Mouse (Mus musculus) left cerebral cortex, adult 11 months (tissue): ENCODE measurements at regions not wholly inside any gene's neighbourhood (a gene's known extent, or its start where the extent isn't known, plus 50 kb on each side); places are given as distances from the start of the nearest gene placed in this dataset.

ENCODE experiments used
- DNase-seq: peaks from one replicate; pipeline ENCODE4 v3.0.0; 2022; ENCODE audit warnings: low spot score

DNA sequence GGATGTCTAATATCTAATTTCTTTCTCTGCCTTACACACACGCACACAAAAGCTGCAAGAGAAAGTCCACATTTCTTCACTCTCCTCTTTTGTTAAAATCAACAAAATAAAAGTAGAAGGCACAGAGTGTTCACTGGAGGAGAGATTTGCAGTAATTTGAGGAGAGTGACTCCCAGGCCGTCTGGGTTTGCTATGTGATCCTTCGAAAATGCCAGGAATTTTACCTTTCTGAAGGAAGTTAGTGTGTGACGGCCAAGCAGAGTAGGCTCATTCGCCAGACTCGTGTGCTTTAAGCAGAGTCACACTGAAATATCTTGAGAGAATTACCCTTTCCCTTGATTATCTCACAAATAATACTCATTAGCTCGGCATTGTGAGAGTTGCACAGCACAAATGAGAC is 216.0 kb downstream of the Rnd3 start:
- no peak for DNase-seq

DNA sequence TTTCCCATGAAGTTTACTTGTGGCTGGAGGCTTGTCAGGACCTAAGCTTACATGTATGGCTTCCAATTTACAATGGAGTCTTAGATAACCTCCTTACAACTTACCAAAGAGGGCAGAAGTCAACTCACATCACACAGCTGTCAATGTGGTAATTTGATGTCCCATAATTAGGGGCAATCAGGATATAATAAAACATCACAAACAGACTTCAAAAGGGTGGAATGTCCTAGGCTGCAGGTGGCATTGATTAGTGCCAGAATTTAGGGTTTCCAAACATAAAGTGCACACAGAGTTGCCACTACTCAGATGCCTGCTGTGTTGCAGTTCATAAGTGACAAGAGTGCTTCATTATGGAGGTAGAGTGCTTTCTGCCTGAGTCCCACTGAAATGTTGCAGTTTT is 227.9 kb downstream of the Rnd3 start:
- no peak for DNase-seq

DNA sequence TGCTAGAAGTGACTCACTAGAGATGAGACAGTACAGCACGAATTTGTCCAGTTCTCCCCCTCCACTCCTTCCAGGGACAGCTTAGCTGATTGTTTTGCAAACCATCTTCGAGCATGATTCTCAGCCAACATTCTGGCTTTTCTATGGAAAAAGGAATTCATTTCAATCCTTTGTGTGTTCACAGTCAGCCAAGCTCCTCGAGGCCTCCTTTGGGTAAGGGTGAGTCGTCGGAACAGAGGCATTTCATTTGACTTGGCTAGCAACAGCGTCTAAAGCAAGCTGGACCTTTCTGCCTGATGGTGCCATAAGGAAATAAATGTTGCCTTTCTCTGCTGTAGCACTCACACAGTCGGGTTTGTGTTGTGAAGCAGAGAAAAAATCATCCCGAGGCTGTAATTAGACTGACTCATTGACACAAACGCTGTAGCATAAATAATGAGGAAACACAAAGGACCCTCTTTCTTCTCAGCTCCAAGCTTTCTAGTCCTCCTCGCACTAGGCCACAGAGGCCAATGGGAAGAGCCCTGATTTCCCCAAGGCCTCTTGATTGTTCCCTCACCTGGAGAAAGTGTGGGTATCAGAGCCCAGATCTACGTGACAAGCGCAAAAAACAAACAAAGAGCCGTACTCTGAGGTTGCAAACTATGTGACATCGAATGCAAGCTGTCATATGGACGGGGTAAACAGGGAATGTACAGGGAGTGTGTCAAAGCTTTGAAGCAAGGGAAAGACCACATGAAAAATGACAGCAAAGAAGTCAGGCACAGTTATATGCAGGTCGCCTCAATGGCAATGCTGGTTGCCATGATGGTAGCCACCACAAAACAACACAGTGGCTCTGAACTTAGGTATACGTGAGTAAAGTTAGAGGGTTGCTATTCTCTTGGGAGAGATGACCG is 232.3 kb downstream of the Rnd3 start:
- no peak for DNase-seq

DNA sequence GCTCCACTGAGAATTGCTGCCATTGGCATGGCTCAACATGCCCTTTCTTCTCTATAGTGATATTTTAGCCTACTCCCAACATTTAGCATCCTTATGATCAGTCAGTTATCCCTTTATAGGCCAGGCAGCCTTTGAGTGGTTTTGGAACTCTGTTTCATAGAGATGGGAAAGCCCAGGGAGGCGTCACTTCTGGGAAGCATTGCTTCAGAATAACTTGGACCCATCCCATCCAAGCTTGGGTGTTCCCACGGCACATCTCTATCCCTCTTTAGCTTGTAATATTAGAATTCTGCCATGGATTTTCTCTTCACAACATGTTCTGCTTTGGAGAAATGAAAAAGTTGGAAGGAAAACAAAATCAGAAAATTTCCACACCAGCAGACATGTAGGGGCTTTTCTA is 233.8 kb downstream of the Rnd3 start:
- DNase-seq = no peak

DNA sequence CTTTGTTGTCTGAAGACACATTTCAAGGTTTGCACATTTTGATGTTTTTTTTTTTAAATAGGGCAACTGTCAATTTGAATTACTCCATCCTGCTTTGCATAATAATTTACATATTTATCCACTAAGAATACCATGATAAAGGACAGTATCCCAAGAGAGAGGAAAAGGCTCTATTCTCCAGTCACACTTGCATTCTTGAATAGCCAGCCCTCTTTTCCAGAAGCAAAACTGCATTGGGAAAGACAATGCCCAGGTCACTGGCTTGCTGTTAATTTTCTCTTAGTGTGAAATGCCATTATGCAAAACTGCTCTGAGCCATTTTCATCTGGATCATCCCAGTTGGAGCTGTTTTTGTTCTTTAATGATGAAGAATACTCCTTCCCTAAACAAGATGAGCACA is 234.7 kb downstream of the Rnd3 start:
- no peak for DNase-seq

DNA sequence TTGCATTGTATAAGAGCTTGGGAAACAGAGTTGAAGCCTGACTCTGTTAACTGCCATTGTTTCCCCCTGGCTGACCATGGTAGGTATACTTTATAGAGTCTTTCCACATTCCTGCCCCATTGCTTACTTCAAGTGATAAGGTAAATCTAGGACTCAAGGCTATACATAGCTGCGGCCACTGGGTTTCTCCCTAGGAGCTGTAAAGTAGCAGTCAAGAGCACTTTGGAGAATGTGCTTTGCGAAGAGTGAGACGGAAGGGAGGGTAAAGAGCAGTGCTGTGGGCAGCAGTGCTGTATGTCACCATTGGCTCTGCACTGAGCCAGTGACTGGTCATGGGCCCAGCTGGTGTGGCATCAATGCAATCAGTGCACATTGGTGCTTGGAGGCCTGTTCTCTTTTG is 240.1 kb downstream of the Rnd3 start:
- DNase-seq = no peak

DNA sequence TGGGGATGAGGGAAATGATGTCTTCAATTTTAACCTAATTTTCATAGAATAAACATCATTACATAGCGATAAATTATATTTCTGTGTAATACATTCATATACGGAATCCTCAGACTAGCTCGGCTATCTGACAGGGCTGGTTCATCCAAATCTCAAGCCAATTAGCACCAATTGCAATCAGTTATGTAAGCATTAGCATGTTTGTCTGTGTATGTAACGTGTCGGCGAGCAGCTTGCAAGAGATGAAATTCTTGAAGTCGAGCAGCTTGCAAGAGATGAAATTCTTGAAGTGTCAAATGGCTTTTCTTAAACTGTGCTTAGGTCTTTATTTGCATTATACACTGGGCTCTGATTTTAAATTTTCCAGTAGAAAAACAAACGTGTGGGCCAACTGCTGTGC is 246.2 kb downstream of the Rnd3 start:
- no peak for DNase-seq

DNA sequence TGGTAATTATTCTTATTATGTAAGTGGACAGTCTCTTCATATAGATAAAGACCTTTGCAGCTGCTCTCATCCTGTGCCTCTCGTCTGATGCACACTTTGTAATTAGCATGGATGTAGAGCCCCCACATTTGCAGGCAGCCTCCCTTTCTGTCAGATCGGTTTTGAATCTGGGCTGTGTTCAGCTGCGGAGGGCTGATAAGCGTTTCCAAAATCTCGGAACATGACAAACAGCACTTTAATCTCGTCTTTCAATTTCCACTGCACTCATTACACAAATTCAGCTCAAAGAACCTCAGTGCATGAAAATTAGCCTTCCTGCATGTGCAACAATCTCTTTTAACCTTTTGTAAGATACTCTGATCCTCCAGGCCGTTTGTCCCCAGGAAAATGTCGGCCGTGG is 246.7 kb downstream of the Rnd3 start:
- no peak for DNase-seq

DNA sequence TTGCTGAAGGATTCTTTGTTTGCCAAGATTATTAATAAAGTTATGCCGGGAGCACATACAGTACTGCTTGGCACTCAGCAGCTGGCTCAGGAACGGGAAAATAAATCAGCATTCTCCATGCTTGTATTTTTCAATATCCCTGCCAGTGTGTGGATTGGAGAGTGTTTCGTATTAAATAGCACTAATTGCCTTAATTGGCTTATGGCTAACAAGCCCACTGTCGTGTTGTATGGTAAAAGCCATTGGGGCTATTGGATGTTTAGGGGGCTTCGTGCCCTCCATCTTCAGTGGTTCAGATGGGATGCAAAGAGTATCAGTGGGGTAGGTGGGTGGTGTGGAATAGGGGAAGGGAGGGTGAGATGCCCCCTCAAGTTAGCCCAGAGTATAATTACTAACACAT is 259.9 kb downstream of the Rnd3 start:
- DNase-seq = no peak

DNA sequence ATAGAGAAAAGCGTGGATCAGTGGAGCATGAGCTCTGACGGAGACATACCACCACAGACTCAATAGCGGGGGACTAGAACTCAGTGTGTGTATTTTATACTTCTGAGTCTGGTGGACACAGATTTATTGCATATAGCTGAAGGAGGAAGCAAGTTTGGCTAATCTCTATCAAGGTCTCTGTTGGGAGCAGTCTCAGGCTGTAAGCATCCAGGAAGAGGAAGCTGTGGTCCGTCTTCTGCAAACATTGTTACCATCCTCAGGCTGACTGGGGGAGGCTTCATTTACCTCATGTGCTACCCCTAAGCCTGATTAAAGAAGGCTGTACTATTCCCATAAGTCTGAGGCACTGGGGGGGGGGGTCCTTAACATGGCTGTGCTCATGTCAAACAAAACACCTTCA is 261.0 kb downstream of the Rnd3 start:
- no peak for DNase-seq

DNA sequence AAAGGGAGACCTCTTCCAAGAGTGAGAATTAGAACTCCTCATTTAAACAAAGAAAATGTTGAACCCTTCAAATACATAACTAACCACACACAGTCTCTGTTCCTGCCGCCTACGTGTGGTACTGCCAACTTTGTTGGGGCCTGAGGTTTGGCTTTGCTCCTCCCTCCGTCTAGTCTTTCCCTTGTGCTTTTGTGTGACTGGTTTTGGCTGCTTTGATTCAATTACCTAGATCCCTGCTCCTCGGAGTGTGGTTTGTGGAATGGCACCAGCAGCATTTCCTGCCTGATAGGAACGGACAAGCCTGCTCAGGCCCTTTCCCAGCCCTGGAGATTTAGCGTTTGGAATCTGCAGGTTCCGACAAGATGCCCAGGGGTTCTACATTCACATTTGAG is 263.0 kb downstream of the Rnd3 start:
- no peak for DNase-seq

DNA sequence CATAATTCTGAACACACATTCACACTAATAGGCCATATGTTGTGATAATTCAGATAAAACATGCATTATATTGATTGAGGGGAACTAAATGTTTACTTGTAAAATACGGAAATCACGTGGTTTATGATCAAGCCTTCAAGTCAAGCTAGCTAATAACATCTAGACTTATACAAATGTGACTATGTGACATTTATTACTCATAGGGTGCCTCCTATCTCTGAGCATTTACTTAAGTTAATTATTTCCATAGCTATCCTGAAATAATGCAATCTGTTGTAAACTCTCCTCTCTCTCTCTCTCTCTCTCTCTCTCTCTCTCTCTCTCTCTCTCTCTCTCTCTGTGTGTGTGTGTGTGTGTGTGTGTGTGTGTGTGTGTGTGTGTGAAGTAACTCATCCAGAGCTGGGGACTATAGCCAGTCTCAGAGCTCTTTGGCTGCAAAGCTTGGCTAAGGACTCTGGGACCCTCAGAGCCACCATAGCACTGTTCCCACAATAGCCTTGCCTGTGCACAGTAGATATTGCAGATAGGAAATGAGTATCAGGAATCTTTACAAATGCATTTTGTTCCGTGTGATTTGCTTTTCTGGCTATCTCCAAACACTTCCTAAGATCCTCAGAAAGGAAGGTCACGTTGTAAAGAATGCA is 263.5 kb downstream of the Rnd3 start:
- no peak for DNase-seq

DNA sequence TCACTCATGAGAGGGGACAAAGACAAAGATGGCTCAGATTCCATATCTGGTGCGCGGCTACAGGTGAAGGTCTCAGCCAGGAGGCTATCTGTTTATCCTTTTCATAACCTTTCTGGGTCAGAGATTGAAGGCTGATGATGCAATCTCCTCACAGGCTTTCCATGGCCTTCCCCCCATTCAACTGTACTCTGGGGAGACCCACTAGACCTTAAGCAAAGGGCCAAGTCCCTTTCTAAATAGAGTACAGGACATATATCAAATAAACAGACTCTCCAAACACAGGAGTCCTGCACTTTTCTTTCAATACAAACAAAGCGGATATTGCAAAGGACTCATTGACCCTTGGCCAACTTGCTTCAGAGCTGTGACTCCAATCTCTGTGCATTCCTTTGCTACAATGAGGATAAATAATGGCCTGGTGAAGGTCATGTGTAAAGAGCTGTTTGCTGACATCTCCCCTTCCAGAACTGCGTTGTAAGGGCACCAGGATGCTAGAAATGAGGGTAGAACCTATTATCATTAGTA is 267.3 kb downstream of the Rnd3 start:
- no peak for DNase-seq

DNA sequence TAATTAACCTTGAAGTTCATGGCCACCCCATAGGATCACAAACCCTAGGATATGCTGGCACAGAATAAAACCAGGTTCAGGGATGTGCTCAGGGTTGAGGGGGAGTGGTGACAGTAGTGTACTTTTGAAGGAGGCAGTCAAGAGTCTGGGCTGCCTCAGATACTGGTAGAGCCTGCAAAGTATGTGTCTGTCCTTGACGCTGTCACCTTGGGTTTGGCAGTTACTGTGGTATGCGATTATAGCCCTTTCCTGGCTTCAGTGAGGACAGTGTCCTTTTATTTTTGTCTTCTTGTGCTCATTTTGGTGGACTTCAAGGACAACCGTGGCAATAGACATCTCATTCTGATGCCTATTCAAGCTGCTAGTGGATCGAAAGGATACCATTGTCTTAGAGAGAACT is 268.1 kb downstream of the Rnd3 start:
- no peak for DNase-seq

DNA sequence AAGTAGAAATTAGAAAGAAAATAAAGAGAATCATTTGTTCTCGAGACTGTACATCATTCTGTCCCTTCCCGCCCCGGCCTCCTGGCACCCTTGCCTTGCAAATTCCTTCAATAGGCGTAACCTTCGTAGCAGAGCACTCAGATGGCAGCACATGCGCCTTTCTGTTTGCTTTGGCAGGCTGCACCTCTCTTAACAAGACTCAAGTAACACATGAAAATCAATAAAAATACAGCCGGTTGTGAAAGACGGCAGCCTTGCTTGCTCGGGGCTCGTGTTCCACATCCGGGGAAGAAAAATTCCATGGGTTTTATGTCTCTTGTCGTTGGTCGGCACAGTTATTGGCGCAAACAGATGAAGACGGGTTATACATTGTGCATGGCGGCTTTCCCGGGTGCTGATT is 271.2 kb downstream of the Rnd3 start:
- no peak for DNase-seq

DNA sequence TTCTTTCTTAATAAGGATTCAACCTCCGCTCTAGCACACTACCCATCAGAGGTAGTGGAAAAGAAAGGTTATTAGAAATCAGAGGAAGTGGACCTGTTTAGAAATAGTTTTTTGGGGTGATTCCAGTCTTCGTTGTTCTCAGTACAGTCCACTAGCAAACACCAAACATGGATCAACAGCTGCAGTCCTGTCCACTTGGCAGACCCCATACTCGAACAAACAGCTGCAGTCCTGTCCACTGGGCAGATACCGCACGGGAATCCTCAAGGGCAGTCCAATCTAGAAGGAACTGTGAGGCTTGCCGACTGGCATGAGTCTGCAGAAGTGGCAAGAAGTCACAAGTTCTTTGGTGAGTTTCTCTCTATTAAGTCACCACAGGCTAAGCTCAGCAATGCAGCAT is 273.8 kb downstream of the Rnd3 start:
- no peak for DNase-seq

DNA sequence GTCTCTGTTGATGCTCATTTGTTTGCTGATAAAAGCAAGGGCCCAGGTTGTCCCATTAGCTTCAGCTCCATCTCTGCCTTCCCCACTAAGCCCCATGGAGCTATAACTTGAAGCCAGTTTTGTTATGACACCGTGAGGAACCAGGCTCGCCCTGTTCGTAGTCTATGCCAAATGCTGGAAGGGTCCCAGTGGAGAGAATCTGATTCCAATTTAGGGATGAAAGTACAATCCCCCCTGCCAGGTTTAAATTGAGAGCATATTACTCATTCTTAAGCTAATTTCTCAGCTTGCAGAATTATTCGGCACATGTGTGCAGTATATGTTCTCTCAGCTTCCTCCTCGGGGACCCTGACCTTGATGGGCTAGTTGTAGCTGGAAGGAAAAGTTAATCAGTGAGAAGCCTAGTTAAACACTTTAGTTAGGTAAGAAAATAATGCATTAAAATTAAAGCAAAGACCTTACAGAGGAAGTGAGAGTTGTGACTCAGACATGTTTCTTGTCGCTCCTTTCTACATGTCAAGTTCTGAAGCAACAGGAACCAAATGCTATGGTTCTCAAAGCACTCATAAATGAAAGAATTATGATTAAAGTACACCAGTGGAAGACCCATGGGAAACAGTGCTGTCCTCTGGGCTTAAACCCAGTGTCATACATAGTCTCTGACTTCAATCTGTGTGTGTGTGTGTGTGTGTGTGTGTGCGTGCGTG is 295.2 kb downstream of the Rnd3 start:
- no peak for DNase-seq

DNA sequence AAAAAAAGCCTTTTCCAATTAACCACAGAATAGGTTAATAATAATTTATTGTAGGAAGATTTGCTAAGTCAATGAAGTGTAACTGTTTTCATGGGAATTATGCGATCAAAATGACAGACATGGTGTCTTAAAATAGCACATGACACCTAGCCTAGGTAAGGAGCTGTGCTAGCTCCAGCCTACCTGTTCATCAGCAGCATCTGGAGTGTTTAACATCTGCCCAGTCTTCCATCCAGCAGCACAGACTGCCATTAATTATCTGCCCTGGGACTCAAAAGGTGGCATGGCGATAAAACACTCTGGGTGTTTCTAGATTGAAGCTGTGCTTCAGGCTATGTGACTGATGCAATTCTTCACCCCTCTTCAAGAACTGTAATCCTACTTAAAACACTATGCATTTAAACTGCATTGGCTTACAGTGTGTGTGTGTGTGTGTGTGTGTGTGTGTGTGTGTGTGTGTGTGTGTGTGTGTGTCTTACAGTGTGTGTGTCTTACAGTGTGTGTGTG is 296.4 kb downstream of the Rnd3 start:
- no peak for DNase-seq

DNA sequence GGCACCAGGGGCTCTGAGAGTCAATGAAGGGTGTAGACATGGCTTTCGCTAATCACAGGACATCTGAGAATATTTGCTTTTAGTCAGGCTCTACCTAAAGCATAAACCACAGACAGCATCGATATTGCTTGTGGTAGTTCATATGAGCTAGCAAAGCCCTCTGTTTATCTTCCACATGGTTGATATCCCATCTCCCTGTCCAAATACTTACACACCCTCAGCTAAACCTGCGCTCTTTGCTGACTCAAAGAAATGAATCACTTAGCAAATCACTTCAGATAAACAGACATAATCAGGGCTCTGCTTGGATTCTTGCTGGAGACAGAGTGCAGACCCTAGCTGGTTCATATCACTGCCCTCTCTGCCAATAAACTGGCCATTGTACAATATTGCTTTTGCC is 298.8 kb downstream of the Rnd3 start:
- no peak for DNase-seq

DNA sequence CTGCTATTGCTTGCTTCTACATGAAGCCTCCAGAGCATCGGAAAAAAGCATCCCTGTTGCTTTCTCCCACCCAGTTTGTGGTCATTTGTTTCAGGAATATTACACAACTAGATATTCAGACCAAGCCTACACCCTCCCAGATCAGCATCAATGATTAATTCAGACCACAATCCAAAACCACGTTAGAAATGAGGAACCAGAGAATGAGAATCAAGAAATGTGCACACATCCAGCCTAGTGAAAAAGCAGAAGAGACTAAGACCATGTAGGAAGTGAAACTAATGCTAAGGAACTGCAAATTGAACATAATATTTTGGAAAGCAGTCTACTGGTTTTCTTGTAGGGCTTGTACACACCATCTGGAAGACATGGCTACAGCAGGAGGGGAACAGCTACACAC is 307.0 kb downstream of the Rnd3 start:
- DNase-seq = no peak

DNA sequence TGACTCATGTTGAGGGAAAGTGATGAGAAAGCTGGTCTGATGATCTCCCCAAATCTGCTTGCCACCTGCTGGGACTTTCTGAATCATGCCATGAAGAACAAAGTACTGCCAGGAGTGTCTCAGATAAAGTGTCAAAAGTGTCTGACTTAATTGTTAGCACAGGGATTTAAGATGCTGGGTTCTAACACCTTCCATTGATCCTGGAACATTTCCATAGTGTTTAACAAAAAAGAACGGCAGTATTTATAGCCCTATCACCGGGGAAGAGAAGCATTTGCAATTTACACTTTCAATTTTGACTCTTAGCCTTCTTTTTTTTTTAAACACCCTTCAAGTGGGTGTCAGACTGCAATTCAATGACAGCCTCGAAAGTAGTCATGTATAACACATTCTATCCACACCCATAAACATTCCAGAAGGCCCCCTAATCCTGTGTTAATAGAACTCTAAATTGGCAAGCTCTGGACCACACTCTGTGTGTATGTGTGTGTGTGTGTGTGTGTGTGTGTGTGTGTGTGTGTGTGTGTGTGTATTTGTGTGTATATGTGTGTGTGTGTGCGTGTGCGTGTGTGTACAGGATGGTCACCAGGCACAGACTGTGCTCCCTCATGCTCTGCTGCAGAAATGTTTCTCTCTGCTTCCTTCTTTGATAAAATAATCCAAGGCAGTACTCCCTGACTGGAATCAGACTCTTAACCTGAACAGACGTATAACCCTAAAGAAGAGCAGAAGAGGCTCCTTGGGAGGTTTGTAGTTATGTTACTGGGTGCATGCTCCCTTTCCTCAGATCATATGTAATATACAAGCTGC is 313.2 kb downstream of the Rnd3 start:
- no peak for DNase-seq

DNA sequence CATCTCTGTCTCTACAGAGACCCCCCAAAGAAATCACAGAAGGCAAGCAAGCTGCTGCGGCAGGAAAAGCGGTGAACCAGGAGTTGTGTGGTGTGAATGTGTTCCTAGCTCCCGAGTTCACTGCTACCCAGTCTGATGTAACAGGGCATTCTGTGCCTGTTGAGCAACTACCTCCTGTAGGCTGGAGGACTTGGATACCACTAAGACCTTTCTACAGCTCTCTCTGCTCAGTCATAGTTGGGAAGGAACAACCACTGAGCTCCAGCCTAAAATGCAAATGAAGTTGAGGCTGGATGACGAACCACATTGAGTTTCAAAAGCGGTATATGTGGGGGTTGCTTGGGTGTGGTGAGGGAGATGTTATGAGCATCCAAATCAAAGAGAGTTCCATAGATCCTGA is 315.1 kb downstream of the Rnd3 start:
- DNase-seq = no peak
